Mouse (Mus musculus): ENCODE data around the gene Gm10563. TPM values are rescaled to one million over a fixed set of nuclear protein-coding genes. Genes with fewer than 3 reads are reported as not detected.
A peak's percentile ranks its signal among the peaks of the same experiment; 100 is the strongest.

Gm10563 gene
- polyA plus RNA-seq, 1 experiment: not detected

- Histone ChIP-seq H3K4me3 (ENCODE audit: control insufficient read depth, low read depth, low read length) (no peak overlapping the region), H3K27me3 (ENCODE audit: control insufficient read depth, insufficient read depth, low read length) (no peaks in the 10 kb centered on the region), H3K27ac (ENCODE audit: control insufficient read depth, insufficient read depth, low read depth, low read length) (no peak overlapping the region), H3K4me1 (ENCODE audit: control insufficient read depth, insufficient read depth, low read length) (no peaks in the 10 kb centered on the region), H3K36me3 (ENCODE audit: control insufficient read depth, insufficient read depth, low read length) (peaks cover 2% of the 10 kb centered on the region; the same call in 1 of the 2 replicates)
- TF ChIP-seq CTCF (IDR thresholded peaks at IDR 0.05; ENCODE audit: control insufficient read depth, insufficient read depth, insufficient replicate concordance, low read depth, low read length) (no peak), POLR2A (IDR thresholded peaks at IDR 0.05; ENCODE audit: control insufficient read depth, low read depth, low read length) (no peak)
Observed at GRCm38 (mm10) chr4:155630267-155630666, 14.9 kb downstream of the Gm10563 start.

- H3K36me3 ChIP-seq (ENCODE audit: control insufficient read depth, insufficient read depth, low read length): peaks cover 1% of the 10 kb centered on the region; the same call in 1 of the 2 replicates
- H3K27me3 ChIP-seq (ENCODE audit: control insufficient read depth, insufficient read depth, low read length): no peaks in the 10 kb centered on the region
- peak within 1 kb of the TSS; percentile 93 for H3K4me3 ChIP-seq (ENCODE audit: control insufficient read depth, low read depth, low read length)
- TF ChIP-seq POLR2A (IDR thresholded peaks at IDR 0.05; ENCODE audit: control insufficient read depth, low read depth, low read length) (peak; percentile 81), CTCF (IDR thresholded peaks at IDR 0.05; ENCODE audit: control insufficient read depth, insufficient read depth, insufficient replicate concordance, low read depth, low read length) (peak; percentile 27; the same call in 1 of the 2 replicates)
- H3K27ac ChIP-seq (ENCODE audit: control insufficient read depth, insufficient read depth, low read depth, low read length): peak within 1 kb of the TSS; percentile 86
- H3K4me1 ChIP-seq (ENCODE audit: control insufficient read depth, insufficient read depth, low read length): no peaks in the 10 kb centered on the region
Observed at GRCm38 (mm10) chr4:155624338-155625291, 20.6 kb downstream of the Gm10563 start, which contains the start of gene Cdk11b. Cdk11b (plus strand) TSS chr4:155624854.

GRCm38 (mm10) chr4:155618321-155618720 is 26.9 kb downstream of the Gm10563 start:
- TF ChIP-seq CTCF (IDR thresholded peaks at IDR 0.05; ENCODE audit: control insufficient read depth, insufficient read depth, insufficient replicate concordance, low read depth, low read length) (no peak), POLR2A (IDR thresholded peaks at IDR 0.05; ENCODE audit: control insufficient read depth, low read depth, low read length) (no peak)
- no peak overlapping the region for H3K27ac ChIP-seq (ENCODE audit: control insufficient read depth, insufficient read depth, low read depth, low read length)
- peaks cover 1% of the 10 kb centered on the region; the same call in 1 of the 2 replicates for H3K36me3 ChIP-seq (ENCODE audit: control insufficient read depth, insufficient read depth, low read length)
- H3K4me3 ChIP-seq (ENCODE audit: control insufficient read depth, low read depth, low read length): no peak overlapping the region
- no peaks in the 10 kb centered on the region for H3K27me3 ChIP-seq (ENCODE audit: control insufficient read depth, insufficient read depth, low read length)
- no peaks in the 10 kb centered on the region for H3K4me1 ChIP-seq (ENCODE audit: control insufficient read depth, insufficient read depth, low read length)

DNA sequence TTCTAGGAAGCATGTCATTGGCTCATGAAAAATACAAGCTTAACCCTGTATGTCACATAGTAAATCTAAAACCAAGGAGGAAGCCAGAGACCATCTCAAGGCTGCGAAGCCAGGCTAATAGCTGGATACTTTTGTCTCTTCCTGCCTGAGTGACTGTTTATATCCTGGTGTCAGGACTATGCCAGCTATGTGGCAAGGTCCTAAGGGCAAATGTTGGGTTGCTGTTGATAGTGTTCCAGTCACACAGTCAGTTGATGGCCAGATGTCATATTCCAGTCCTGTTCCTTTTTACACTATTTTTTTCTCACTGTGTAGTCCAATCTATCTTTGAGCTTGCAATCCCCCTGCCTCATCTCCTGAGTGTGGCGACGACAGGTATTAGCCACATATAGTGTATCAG is 31.9 kb downstream of the Gm10563 start:
- Histone ChIP-seq H3K36me3 (ENCODE audit: control insufficient read depth, insufficient read depth, low read length) (peaks cover 3% of the 10 kb centered on the region; the same call in 1 of the 2 replicates), H3K4me1 (ENCODE audit: control insufficient read depth, insufficient read depth, low read length) (no peaks in the 10 kb centered on the region), H3K27me3 (ENCODE audit: control insufficient read depth, insufficient read depth, low read length) (no peaks in the 10 kb centered on the region), H3K4me3 (ENCODE audit: control insufficient read depth, low read depth, low read length) (no peak overlapping the region), H3K27ac (ENCODE audit: control insufficient read depth, insufficient read depth, low read depth, low read length) (no peak overlapping the region)
- TF ChIP-seq POLR2A (IDR thresholded peaks at IDR 0.05; ENCODE audit: control insufficient read depth, low read depth, low read length) (no peak), CTCF (IDR thresholded peaks at IDR 0.05; ENCODE audit: control insufficient read depth, insufficient read depth, insufficient replicate concordance, low read depth, low read length) (no peak)

- H3K4me1 ChIP-seq (ENCODE audit: control insufficient read depth, insufficient read depth, low read length): no peaks in the 10 kb centered on the region
- no peak overlapping the region for H3K27ac ChIP-seq (ENCODE audit: control insufficient read depth, insufficient read depth, low read depth, low read length)
- peaks cover 3% of the 10 kb centered on the region; the same call in 1 of the 2 replicates for H3K36me3 ChIP-seq (ENCODE audit: control insufficient read depth, insufficient read depth, low read length)
- TF ChIP-seq CTCF (IDR thresholded peaks at IDR 0.05; ENCODE audit: control insufficient read depth, insufficient read depth, insufficient replicate concordance, low read depth, low read length) (no peak), POLR2A (IDR thresholded peaks at IDR 0.05; ENCODE audit: control insufficient read depth, low read depth, low read length) (no peak)
- no peaks in the 10 kb centered on the region for H3K27me3 ChIP-seq (ENCODE audit: control insufficient read depth, insufficient read depth, low read length)
- no peak overlapping the region for H3K4me3 ChIP-seq (ENCODE audit: control insufficient read depth, low read depth, low read length)
Observed at GRCm38 (mm10) chr4:155611860-155612259, 33.3 kb downstream of the Gm10563 start.

GRCm38 (mm10) chr4:155606825-155607224 is 38.4 kb downstream of the Gm10563 start:
- Histone ChIP-seq H3K27ac (ENCODE audit: control insufficient read depth, insufficient read depth, low read depth, low read length) (no peak overlapping the region), H3K36me3 (ENCODE audit: control insufficient read depth, insufficient read depth, low read length) (no peaks in the 10 kb centered on the region; the same call in 1 of the 2 replicates), H3K4me3 (ENCODE audit: control insufficient read depth, low read depth, low read length) (no peak overlapping the region), H3K4me1 (ENCODE audit: control insufficient read depth, insufficient read depth, low read length) (peaks cover 3% of the 10 kb centered on the region), H3K27me3 (ENCODE audit: control insufficient read depth, insufficient read depth, low read length) (no peaks in the 10 kb centered on the region)
- TF ChIP-seq POLR2A (IDR thresholded peaks at IDR 0.05; ENCODE audit: control insufficient read depth, low read depth, low read length) (no peak), CTCF (IDR thresholded peaks at IDR 0.05; ENCODE audit: control insufficient read depth, insufficient read depth, insufficient replicate concordance, low read depth, low read length) (no peak)

DNA sequence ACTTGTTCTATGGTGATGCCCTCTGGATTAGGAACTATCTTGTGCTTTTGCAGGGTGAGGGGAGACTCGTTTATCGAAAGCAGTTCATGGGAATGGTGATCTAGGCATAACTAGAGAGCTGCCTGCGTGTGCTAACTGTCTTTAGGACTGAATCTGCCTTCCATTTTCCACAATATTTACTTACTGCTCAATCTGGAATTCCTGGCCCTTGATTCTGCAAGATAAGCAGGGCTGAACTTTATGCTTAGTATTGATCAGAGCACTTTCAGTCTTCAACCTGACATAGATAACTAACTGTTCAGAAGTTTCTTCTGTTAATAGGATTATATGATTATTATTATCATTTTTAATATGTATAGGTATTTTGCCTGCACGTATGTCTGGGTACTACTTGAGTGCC is 40.1 kb downstream of the Gm10563 start:
- no peak overlapping the region for H3K4me3 ChIP-seq (ENCODE audit: control insufficient read depth, low read depth, low read length)
- no peaks in the 10 kb centered on the region for H3K36me3 ChIP-seq (ENCODE audit: control insufficient read depth, insufficient read depth, low read length)
- TF ChIP-seq CTCF (IDR thresholded peaks at IDR 0.05; ENCODE audit: control insufficient read depth, insufficient read depth, insufficient replicate concordance, low read depth, low read length): no peak

More for the DNA sequence above, 40.1 kb downstream of the Gm10563 start:
- Histone ChIP-seq H3K4me1 (ENCODE audit: control insufficient read depth, insufficient read depth, low read length) (peaks cover 3% of the 10 kb centered on the region), H3K27ac (ENCODE audit: control insufficient read depth, insufficient read depth, low read depth, low read length) (no peak overlapping the region), H3K27me3 (ENCODE audit: control insufficient read depth, insufficient read depth, low read length) (no peaks in the 10 kb centered on the region)
